Mouse (Mus musculus): ENCODE data around the gene Orc3. TPM values are rescaled to one million over a fixed set of nuclear protein-coding genes. Genes with fewer than 3 reads are reported as not detected.

Orc3 gene
- total and polyA plus RNA-seq, 3 experiments, result 48.0 to 74.2 TPM; not detected in 1

GRCm38 (mm10) chr4:34606658-34607057 lies 8.1 kb downstream of the Orc3 start:
- DNase-seq (ENCODE audit: low read depth, low spot score), result no peak

DNA sequence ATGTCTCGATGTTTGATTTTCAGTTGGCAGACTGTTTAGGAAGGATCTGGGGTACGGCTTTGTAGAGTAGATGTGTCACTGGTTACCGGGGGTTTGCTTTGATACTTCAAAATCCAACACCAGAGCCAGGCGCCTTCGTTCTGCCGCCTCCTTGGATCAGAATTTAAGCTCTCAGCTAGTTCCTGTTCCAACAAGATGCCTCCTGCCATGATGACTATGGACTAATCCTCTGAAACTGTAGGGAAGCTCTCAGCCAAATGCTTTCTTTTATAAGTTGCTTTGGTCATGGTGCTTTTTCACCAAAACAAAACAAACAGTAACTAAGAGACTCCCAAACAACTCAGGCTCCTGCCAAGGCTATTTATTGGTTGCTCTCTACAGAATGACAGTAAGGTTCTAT lies 11.6 kb downstream of the Orc3 start:
- no peak overlapping the region for H3K27ac ChIP-seq (ENCODE audit: control insufficient read depth, low read depth, low read length)
- TF ChIP-seq CHD1 (IDR thresholded peaks at IDR 0.05; ENCODE audit: low read depth, low read length) (no peak), EP300 (IDR thresholded peaks at IDR 0.05; ENCODE audit: low read depth in 1 of 2, low read length in 2 of 2) (no peak), HCFC1 (IDR thresholded peaks at IDR 0.05; ENCODE audit: low read depth, low read length) (no peak), CTCF (IDR thresholded peaks at IDR 0.05 in 2 of 3, conservative IDR thresholded peaks at IDR 0.05 in 1 of 3; ENCODE audit: control insufficient read depth in 1 of 3, insufficient read depth in 1 of 3, low read depth in 2 of 3, low read length in 3 of 3, poor library complexity in 1 of 3, severe bottlenecking in 1 of 3) (no peak), RCOR1 (IDR thresholded peaks at IDR 0.05; ENCODE audit: low read depth, low read length) (no peak), NELFE (IDR thresholded peaks at IDR 0.05; ENCODE audit: low read depth, low read length) (no peak), GABPA (IDR thresholded peaks at IDR 0.05; ENCODE audit: low read depth, low read length) (no peak), JUND (IDR thresholded peaks at IDR 0.05; ENCODE audit: low read depth, low read length) (no peak), CHD2 (IDR thresholded peaks at IDR 0.05; ENCODE audit: low read length) (no peak), POLR2AphosphoS5 (IDR thresholded peaks at IDR 0.05; ENCODE audit: borderline replicate concordance, low read depth, low read length) (no peak), TAL1 (IDR thresholded peaks at IDR 0.05; ENCODE audit: low read length) (no peak), ZMIZ1 (IDR thresholded peaks at IDR 0.05; ENCODE audit: low read depth, low read length) (no peak), SMC3 (IDR thresholded peaks at IDR 0.05; ENCODE audit: low read depth, low read length) (no peak), ZC3H11A (IDR thresholded peaks at IDR 0.05; ENCODE audit: low read depth, low read length) (no peak)
- no peak overlapping the region for H3K4me3 ChIP-seq (ENCODE audit: control insufficient read depth in 1 of 2, insufficient read depth in 1 of 2, low read depth in 2 of 2, low read length in 2 of 2)
- no peaks in the 10 kb centered on the region for H3K79me2 ChIP-seq (ENCODE audit: control insufficient read depth, insufficient read depth, low read length, poor library complexity)
- DNase-seq (ENCODE audit: low read depth, low spot score), result no peak
- no peaks in the 10 kb centered on the region for H3K4me1 ChIP-seq (ENCODE audit: control insufficient read depth in 1 of 2, insufficient read depth in 2 of 2, low read length in 2 of 2)
- H3K27me3 ChIP-seq (ENCODE audit: control insufficient read depth in 1 of 2, insufficient read depth in 2 of 2, low read length in 2 of 2), result no peaks in the 10 kb centered on the region
- H3K9ac ChIP-seq (ENCODE audit: control insufficient read depth, low read depth, low read length, poor library complexity, severe bottlenecking), result no peak overlapping the region
- no peaks in the 10 kb centered on the region for H3K9me3 ChIP-seq (replicated peaks; ENCODE audit: insufficient read depth, low read length)
- H3K36me3 ChIP-seq (ENCODE audit: control insufficient read depth in 1 of 2, insufficient read depth in 2 of 2, low read length in 2 of 2), result peaks cover 0 to 49% of the 10 kb centered on the region in 2 experiments; a peak in 3 of 4 replicates

More at GRCm38 (mm10) chr4:34606658-34607057, 8.1 kb downstream of the Orc3 start:
- no peak for TF ChIP-seq POLR2AphosphoS2 (IDR thresholded peaks at IDR 0.05; ENCODE audit: low read length)
- no peak for TF ChIP-seq HCFC1 (IDR thresholded peaks at IDR 0.05; ENCODE audit: low read depth, low read length)
- no peak for TF ChIP-seq KAT2A (conservative IDR thresholded peaks at IDR 0.05; ENCODE audit: low read depth, low read length)
- no peak for TF ChIP-seq ELF1 (IDR thresholded peaks at IDR 0.05; ENCODE audit: low read depth, low read length)
- no peak for TF ChIP-seq MEF2A (IDR thresholded peaks at IDR 0.05; ENCODE audit: extremely low read depth, insufficient replicate concordance, low read depth, low read length, poor library complexity, severe bottlenecking)
- no peak for TF ChIP-seq TBP (IDR thresholded peaks at IDR 0.05; ENCODE audit: low read depth, low read length)
- no peak for TF ChIP-seq CHD1 (IDR thresholded peaks at IDR 0.05; ENCODE audit: low read depth, low read length)
- no peak for TF ChIP-seq MAFK (IDR thresholded peaks at IDR 0.05; ENCODE audit: borderline replicate concordance, low read depth, low read length)
- no peak for TF ChIP-seq ETS1 (IDR thresholded peaks at IDR 0.05; ENCODE audit: low read depth, low read length)
- no peak for TF ChIP-seq ZNF384 (IDR thresholded peaks at IDR 0.05; ENCODE audit: low read depth, low read length)
- no peak for TF ChIP-seq MAZ (IDR thresholded peaks at IDR 0.05; ENCODE audit: low read depth, low read length)
- no peak for TF ChIP-seq GABPA (IDR thresholded peaks at IDR 0.05; ENCODE audit: low read depth, low read length)
- TF ChIP-seq USF2 (IDR thresholded peaks at IDR 0.05; ENCODE audit: borderline replicate concordance in 1 of 2, insufficient read depth in 1 of 2, low read depth in 1 of 2, low read length in 2 of 2), result no peak
- TF ChIP-seq SIN3A (IDR thresholded peaks at IDR 0.05; ENCODE audit: low read length), result no peak
- no peak for TF ChIP-seq JUND (IDR thresholded peaks at IDR 0.05; ENCODE audit: low read depth, low read length)
- TF ChIP-seq RAD21 (IDR thresholded peaks at IDR 0.05; ENCODE audit: low read depth, low read length), result no peak
- TF ChIP-seq NELFE (IDR thresholded peaks at IDR 0.05; ENCODE audit: low read depth, low read length), result no peak
- no peak for TF ChIP-seq ZC3H11A (IDR thresholded peaks at IDR 0.05; ENCODE audit: low read depth, low read length)
- no peak for TF ChIP-seq RCOR1 (IDR thresholded peaks at IDR 0.05; ENCODE audit: low read depth, low read length)
- H3K4me3 ChIP-seq (ENCODE audit: control insufficient read depth in 1 of 2, insufficient read depth in 1 of 2, low read depth in 2 of 2, low read length in 2 of 2), result no peak overlapping the region
- no peak overlapping the region for H3K27ac ChIP-seq (ENCODE audit: control insufficient read depth, low read depth, low read length)
- H3K27me3 ChIP-seq (ENCODE audit: control insufficient read depth in 1 of 2, insufficient read depth in 2 of 2, low read length in 2 of 2), result no peaks in the 10 kb centered on the region
- H3K4me1 ChIP-seq (ENCODE audit: control insufficient read depth in 1 of 2, insufficient read depth in 2 of 2, low read length in 2 of 2), result no peaks in the 10 kb centered on the region
- no peak overlapping the region for H3K9ac ChIP-seq (ENCODE audit: control insufficient read depth, low read depth, low read length, poor library complexity, severe bottlenecking)
- H3K79me2 ChIP-seq (ENCODE audit: control insufficient read depth, insufficient read depth, low read length, poor library complexity), result no peaks in the 10 kb centered on the region
- H3K36me3 ChIP-seq (ENCODE audit: control insufficient read depth in 1 of 2, insufficient read depth in 2 of 2, low read length in 2 of 2), result peaks cover 0 to 48% of the 10 kb centered on the region in 2 experiments; a peak in 3 of 4 replicates
- no peaks in the 10 kb centered on the region for H3K9me3 ChIP-seq (replicated peaks; ENCODE audit: insufficient read depth, low read length)
